Mouse (Mus musculus) stomach, postnatal 0 days (tissue): ENCODE measurements around the gene Slc38a3.
A peak's percentile ranks its signal among the peaks of the same experiment; 100 is the strongest.

Experiments used
- CTCF ChIP-seq: IDR thresholded peaks from 2 replicates; pipeline ENCODE4 v1.5.1; 2016; ENCODE audit warnings: antibody characterized with exemption, low read depth, mild to moderate bottlenecking, moderate library complexity
- EP300 ChIP-seq: optimal IDR thresholded peaks from 2 replicates; pipeline ENCODE3; 2016; ENCODE audit warnings: antibody characterized with exemption

DNA sequence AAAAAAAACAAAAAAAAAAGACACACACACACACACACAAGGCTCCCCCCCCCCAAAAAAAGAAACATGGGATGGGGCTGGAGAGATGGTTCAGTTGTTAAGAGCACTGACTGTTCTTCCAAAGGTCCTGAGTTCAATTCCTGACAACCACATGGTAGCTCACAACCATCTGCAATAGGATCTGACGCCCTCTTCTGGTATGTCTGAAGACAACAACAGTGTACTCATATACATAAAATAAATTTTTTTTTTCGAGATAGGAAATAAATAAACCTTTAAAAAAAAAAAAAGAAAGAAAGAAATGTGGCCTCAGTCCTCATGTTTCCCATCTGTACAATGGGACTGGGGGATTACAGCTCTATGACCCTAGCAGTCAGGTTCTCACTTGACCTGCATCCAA lies 51.9 kb downstream of the Slc38a3 start:
- TF ChIP-seq CTCF: peak; percentile 42
- no peak for TF ChIP-seq EP300
